Mouse (Mus musculus) E14TG2a.4 (cell line): Measurements from ENCODE around the gene Dvl1.

Experiments used
- CTCF ChIP-seq: conservative IDR thresholded peaks from 2 replicates; pipeline ENCODE4 v1.5.1; 2014; ENCODE audit warnings: low read length
- NANOG ChIP-seq: IDR thresholded peaks from 2 replicates; pipeline ENCODE4 v1.6.1; 2014; ENCODE audit warnings: borderline replicate concordance, low read length, mixed read lengths

DNA sequence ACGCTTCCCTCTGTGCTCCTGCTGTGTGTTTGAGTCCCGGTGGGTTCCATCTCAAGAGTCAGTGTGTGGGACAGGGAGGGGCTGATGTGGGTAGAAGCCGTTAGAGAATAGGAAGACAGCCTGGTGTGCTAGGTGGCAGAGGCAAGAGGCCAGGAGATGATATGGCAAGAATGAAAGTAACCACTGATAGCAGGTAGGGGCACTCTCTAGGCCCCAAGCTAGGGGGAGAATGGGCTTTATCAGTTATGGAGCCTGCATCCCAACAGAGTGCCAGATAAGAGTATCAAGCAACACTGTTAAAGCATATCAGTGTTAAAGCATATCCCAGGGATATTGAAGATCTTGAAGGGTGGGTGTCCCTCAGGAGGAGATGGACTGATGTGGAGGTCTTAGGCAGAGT, 9.7 kb downstream of the Dvl1 start:
- TF ChIP-seq CTCF (no peak), NANOG (no peak)
